Mouse (Mus musculus): ENCODE results near the gene Ubr2.
A peak's percentile ranks its signal among the peaks of the same experiment; 100 is the strongest.

Ubr2 gene

DNA sequence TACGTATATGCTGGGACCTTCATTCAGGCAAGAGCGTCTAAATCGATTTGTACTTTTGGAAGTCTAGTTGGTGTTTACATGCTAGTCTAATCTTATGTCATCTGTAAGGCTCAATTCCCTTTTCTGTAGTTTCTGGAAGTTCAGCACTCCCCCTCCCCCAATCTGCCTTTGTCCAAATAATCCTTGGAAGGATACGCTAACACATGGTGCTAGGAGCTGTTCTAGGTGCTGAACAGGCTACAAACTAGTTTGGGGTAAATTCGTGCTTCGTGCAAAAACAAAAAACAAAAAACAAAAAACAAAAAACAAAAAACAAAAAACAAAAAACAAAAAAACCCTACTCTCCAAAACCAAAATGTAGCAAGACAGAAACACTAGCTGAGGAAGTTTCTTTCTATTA lies 89.5 kb downstream of the Ubr2 start:
- DNase-seq = no peak

DNA sequence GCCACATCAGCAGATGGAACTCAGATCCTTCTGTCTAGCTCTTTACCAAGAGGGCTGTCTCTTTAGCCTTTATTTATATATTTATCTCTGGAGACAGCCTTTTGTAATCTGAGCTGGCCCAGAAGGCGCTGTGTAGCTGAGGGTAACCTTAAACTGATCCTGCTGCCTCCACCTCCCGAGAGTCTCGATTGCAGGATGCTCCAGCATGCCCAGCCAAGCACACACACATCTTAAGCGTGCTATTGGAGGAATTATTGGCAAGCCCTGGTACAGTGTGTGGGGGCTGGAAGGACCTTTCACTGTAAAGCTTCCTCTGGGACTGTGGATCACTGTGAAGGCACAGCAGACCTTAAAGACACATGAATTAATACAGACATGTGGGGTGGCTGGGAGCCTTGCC lies 91.4 kb downstream of the Ubr2 start:
- DNase-seq = no peak

- no peak for DNase-seq
Measured at GRCm38 (mm10) chr17:46915129-46915528, 95.2 kb downstream of the Ubr2 start.

DNA sequence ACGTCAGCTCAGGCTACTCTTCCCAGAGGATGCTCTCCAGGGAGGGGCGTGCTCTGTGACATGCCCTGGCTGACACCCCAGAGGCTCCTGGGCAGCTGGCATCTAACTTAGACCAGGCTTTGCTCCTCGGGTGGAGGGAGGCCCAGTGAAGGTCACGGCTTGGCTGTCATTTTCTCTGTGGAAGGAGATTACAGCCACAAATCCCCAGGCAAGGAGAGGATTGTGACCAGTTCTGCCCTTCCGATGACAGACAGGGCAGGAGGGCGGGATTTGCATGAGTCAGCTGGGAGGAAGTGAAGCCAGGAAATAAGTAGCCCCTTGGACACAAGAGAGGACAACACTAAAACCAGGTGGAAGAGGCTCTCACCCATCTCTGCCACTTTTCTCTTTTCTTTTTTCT lies 98.0 kb downstream of the Ubr2 start:
- DNase-seq = no peak

DNA sequence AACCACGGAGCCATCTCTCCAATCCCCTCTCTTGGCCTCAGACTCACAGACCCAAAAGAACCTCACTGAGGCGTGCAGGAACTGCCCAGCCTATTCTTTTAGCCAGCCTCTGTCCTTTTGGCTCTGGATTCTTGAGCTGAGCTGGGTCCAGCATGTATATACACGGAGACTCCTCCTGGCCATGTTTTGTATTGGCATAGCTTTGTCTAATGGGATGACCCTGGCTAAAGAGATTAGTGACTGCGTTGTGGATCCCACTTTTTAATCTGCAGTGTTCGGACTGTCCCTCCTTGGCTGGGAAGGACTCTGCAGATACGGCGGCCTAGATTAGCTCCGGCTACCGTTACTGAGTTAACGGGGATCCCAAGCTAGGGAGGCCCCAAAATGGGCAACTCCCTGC lies 100.2 kb downstream of the Ubr2 start, which contains the start of gene Prph2:
TSS of gene Prph2 (plus strand) at position 274 of the 400 bp plus-strand sequence.
- no peak for DNase-seq

- peak; percentile 85 to 90 for DNase-seq
Measured at GRCm38 (mm10) chr17:46903876-46904490, 106.4 kb downstream of the Ubr2 start.

GRCm38 (mm10) chr17:46900941-46901340 lies 109.4 kb downstream of the Ubr2 start:
- DNase-seq = no peak

GRCm38 (mm10) chr17:46897221-46897950 lies 113.0 kb downstream of the Ubr2 start:
- no peak for DNase-seq

- no peak for DNase-seq
Measured at GRCm38 (mm10) chr17:46895426-46895825, 114.9 kb downstream of the Ubr2 start.

DNA sequence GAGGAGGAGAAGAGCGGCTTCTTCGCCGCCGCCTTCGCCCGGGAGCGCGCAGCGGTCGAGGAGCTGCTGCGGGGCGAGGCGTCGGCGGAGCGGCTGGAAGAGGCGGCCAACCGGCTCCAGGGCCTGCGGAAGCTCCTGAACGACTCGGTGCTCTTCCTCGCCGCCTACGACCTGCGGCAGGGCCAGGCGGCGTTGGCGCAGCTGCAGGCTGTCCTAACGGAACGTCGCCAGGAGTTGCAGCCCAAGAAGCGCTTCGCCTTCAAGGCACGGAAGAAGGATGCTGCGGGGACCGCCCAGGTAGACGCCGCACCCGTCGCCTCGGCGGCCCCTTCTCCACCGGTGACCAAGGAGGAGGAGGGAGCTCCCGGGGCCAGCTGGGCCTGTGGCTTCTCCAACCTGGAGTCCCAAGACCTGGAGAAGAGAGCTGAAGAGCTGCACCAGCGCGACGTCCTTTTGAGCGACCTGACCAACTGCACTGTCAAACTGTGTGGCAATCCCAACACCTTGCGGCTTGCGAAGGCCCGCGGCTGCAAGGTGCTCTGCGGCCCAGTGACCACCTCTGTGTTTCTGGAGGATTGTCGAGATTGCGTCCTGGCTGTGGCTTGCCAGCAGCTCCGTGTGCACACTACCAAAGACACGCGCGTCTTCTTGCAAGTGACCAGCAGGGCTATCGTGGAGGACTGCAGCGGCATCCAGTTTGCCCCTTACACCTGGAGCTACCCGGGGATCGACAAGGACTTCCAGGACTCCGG lies 119.3 kb downstream of the Ubr2 start:
- DNase-seq = peak in 1 of 2 experiments; percentile 69

DNA sequence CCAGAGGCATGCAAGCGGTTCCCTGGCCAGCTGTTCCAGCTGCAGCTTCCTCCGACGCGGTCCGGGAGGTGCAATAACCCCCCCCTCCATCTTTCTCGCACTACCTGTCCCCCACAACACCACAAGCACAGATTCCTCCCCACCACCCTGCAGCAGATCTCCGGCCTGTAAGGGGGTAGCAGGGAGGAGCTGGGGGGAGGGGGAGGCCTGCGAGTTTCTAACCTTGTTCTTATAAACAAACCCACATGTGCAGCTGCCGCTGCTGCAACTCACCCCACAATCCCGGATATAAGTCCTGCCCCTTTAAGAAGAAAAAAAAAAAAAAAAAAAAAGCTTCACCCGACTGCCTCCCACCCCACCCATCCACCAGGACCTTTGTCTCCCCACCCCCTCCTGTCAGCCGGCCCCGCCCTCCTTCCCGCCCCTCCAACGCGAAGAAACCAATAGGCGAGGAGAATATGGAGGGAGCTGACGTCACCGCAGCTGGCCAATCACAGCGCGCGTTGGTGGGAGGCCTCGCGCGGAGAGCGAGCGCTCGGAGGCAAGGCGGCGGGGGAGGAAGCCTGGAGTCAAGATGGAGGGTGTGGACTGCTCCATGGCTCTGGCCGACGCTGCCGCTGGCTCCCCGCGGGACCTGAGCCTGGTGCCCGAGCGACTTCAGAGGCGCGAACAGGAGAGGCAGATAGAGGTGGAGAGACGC lies 120.1 kb downstream of the Ubr2 start, which contains the start of gene Tbcc:
TSS of gene Tbcc (plus strand) at position 569 of the 700 bp plus-strand sequence.
- DNase-seq = peak; percentile 96 to 98

DNA sequence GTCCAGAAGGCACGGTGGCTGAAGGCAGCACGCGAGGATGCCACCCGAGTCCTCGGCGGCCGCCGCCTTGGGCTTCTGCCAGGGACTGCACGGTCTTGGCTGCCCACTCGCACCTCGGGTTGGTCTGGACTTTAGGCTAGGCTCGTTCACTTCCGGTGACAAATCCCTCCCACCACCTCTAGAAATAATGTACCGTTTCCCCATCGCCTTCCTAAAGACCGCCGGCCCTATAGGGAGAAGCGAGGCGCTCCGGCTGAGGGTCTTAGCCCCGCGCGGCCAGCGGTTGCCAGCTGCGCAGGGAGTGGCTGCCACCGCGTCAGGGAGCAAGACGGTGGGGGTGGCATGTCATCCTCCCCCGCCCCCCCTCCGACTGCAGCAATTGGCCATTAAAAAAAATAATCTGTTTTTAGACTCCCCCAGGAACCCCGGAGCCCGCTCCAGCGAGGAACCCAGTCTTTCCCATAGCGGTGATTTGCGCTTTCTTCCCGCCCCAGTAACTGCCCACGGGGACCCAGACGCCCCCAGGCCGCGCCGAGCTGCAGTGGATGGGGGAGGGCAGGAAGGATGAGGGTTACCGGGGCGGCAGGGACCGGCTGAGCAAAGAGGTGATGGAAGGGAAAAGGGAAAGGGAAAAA lies 120.8 kb downstream of the Ubr2 start:
- DNase-seq = peak; percentile 91 to 94

GRCm38 (mm10) chr17:46888511-46889212 lies 121.7 kb downstream of the Ubr2 start:
- peak; percentile 53 to 72 for DNase-seq

GRCm38 (mm10) chr17:46885910-46886643 lies 124.3 kb downstream of the Ubr2 start:
- DNase-seq = peak in 1 of 2 experiments; percentile 36

- no peak for DNase-seq
Measured at GRCm38 (mm10) chr17:46885218-46885909, 125.0 kb downstream of the Ubr2 start.

DNA sequence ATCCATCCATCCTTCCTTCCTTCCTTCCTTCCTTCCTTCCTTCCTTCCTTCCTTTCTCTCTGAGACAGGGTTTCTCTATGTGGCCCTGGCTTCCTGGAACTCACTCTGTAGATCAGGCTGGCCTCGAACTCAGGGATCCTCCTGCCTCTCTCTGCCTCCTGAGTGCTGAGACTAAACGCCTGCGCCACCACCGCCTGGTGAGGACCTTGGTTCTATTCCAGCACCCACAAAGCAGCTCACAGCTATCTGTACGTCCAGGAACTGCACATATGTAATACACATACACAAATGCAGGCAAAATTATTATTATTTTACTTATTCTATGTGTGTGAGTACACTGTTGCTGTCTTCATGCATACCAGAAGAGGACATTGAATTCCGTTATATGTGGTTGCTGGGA lies 125.6 kb downstream of the Ubr2 start:
- no peak for DNase-seq

GRCm38 (mm10) chr17:46883107-46883506 lies 127.2 kb downstream of the Ubr2 start:
- DNase-seq = no peak

DNA sequence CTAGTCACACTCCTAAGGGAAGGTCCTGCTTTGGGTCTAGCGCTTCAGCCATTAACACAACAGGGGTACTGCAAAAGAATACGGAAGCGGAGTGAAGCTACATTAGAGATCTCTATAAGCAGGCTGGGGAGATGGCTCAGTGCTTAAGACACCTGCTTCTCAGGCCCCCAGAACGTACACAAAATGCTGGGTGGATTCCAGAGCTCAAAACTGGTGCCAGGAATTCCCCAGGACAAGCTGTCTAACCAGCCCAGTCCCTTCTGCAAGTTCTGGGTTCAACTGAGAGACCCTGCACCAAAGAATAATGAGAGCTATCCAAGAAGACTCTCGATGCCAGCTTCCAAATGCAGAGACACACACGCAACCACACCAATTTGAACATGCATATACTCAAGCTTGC lies 128.6 kb downstream of the Ubr2 start:
- DNase-seq = peak in 1 of 2 experiments; percentile 52

GRCm38 (mm10) chr17:46880322-46880721 lies 130.0 kb downstream of the Ubr2 start:
- no peak for DNase-seq

GRCm38 (mm10) chr17:46879841-46880311 lies 130.5 kb downstream of the Ubr2 start:
- no peak for DNase-seq
